Mouse (Mus musculus) brown adipose tissue, adult 24 weeks (tissue): Measurements from ENCODE around the gene Hmgb3. TPM values are rescaled to one million over a fixed set of nuclear protein-coding genes. Genes with fewer than 3 reads are reported as not detected.

Experiments used
- H3K27ac ChIP-seq: fragments of 200-500 bp; replicated peaks from 2 replicates; pipeline ENCODE4 v1.5.1; 2012; ENCODE audit warnings: low read depth, mild to moderate bottlenecking, low read length
- H3K4me1 ChIP-seq: fragments of 200-500 bp; 2 replicates; pipeline ENCODE4 v1.6.1; 2012; ENCODE audit warnings: low read length, mixed read lengths; ENCODE audit not compliant: control insufficient read depth, insufficient read depth, insufficient read length
- H3K4me3 ChIP-seq: fragments of 200-500 bp; 2 replicates; pipeline ENCODE4 v1.5.1; 2012; ENCODE audit warnings: low read depth, mild to moderate bottlenecking, low read length, moderate library complexity; ENCODE audit not compliant: insufficient read depth
- polyA plus RNA-seq: library from polyadenylated mRNA; stranded (reverse); fragments of >200 nt; gene quantifications from 2 replicates; pipeline ENCODE4 v1.2.4, GENCODE M21; 2012; ENCODE audit not compliant: missing spikeins, insufficient read depth, insufficient read length

Hmgb3 gene
- polyA plus RNA-seq, 1 experiment: 70.2 TPM

DNA sequence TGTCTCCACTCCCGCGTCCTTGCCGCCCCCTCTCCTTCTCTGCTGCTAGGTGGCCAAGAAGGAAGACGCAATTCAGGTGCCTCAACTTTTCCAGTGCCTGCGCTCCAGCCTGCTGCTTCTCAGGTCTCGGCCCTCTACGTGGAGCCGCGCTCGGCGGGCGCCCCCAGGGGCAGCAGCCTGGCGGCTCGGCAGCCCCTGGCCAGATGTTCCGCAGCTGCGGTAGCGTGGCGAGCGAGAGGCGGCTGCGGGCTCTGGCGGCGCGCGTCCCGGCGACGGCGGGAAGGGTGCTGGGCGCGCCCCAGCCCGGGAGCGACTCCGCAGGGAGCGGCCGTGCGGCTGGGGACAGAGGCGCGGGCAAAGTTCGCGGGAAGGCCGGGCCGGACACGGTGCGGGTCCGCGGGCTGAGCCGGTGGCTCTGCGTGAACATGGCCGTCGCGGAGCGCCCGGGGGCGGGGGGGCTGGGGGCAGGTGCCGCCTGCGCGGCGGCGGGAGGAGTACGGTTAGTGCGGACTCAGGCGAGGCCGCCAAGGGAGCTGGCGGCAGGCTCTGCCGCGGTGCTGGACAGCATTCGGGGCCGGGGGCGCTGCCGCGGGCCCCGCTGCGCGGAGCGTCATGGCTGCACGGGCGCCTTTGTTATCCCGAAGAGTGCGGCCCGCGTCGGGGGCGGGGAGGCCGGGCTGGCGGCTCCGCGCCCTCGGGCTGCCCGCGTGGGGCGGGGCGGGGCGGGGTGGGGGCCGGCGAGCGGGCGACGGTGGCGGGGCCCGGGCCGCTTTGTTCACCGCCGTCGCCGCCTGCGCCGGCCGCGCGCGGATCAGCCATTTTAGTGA is 610 bp downstream of the Hmgb3 start:
- Histone ChIP-seq H3K27ac (no peak overlapping the region), H3K4me3 (peak overlapping the region; percentile 72), H3K4me1 (no peaks in the 10 kb centered on the region; the same call in 1 of the 2 replicates)

DNA sequence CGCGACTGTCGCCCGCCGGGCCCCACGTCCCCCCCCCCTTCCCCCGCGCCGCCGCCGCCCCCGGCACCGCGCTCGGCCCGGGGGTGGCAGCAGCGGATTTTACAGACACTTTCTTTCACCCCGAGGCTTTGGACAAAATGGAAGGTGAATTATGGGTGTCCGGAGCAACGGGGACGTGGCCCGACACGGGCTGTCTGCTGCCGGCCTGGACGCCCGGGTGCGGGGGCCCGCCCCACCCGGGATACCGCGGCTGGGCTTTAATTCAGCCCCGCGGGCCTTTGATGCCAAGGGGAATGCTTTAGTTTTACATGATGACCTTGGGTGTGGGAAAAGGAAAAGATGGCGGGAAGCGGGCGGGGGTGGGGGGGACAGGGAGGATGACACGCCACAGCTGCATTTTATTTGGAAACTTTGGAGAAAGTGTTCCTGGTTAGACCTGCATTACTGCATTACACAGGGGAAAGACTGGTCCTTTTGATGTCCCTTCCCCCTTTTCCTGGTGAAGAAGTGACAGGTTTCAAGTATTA is 1.3 kb downstream of the Hmgb3 start:
- Histone ChIP-seq H3K4me3 (peak overlapping the region; percentile 74), H3K4me1 (no peaks in the 10 kb centered on the region; the same call in 1 of the 2 replicates), H3K27ac (peak overlapping the region; percentile 56)

DNA sequence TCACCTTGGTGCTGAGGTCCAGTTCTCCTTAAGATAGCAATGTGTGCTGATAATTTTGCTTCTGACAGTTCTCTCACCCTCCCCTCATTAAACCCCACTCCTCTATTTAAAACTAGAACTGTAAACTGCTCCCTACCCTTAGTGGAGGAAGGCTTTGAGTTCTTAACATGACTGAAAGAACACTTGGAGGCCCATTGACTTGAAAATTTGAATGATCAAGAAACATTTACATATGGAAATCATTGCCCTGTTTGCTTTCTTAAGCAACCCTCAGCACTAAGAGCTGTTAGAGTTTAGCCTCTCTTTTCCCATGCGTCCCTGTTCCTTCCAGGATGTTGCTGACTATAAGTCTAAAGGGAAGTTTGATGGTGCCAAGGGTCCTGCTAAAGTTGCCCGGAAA is 3.6 kb downstream of the Hmgb3 start:
- Histone ChIP-seq H3K4me1 (no peaks in the 10 kb centered on the region; the same call in 1 of the 2 replicates), H3K27ac (no peak overlapping the region), H3K4me3 (no peak overlapping the region)

DNA sequence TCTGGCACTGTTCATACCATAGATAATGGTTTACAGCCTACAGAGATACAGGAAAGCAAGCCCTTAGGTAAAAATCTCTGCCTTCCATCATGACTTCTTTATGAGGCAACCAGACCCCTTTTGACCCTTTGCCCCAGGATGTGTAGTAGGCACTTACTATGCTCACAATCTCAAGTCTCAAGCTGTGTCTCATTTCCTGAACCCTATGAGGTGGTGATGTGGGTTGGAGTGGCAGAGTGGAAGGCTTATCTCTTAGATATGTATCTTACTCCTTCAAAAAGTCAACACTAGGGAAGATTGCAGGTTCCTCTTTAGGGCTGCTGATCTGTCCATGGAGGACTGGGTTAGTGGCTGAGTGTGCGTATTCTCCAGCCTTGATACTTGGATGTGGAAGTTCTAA is 5.1 kb downstream of the Hmgb3 start:
- no peak overlapping the region for H3K4me3 ChIP-seq
- H3K27ac ChIP-seq: no peak overlapping the region
- no peaks in the 10 kb centered on the region for H3K4me1 ChIP-seq

DNA sequence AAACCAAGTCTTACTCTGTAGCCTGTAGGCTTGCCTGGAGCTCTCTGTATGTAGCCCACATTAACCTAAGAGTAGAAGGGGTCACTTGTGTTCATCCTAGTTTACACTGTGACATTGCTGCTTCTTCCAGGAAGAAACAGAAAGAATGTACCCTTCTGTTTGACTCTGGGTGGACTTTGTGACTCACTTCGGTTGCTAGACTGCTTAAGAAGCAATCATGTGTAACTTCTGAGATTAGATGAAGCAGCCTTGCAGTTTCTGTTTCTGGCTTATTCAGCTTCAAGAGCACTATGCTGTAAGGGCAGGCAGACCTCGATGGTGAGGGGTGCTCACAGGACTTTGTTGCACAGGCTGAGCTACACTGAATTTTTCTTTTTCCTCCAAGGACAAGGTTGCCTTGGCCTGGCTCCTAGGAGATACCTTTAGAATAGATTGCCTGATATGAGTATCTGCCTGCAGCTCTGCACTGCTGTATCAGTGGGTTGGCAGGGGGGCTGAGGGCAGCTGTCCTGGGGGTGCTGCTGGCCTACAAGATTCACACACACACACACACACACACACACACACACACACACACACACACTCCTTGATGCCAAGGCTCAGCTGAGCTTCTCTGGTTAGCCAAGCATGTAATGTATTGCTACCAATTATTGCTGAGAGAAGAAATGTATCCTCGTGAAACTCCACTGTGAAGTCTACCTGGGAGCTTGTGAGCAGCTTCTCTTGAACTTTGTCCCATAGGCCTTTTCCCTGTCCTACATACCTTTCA is 17.6 kb downstream of the Hmgb3 start:
- Histone ChIP-seq H3K4me1 (no peaks in the 10 kb centered on the region), H3K27ac (no peak overlapping the region), H3K4me3 (no peak overlapping the region)

DNA sequence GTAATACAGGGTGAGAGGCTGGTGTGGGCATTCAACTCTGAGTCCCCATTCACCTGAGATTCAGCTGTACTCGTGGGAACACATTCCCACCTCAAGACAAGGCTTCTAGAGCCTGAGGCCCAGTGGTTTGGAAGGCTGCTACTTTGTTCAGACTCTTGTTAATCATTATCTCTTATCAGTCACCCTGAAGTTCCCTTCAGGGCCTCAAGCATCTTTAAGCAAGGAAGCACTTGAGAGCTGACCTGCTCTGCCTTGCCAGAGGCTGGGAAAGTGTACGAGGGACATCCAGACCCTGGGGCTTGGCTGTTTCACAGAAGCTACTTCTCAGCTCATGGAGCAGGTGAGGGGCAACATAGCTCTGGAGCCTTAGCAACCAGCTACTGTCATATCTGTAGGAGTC is 19.8 kb downstream of the Hmgb3 start:
- Histone ChIP-seq H3K27ac (no peak overlapping the region), H3K4me3 (no peak overlapping the region)

DNA sequence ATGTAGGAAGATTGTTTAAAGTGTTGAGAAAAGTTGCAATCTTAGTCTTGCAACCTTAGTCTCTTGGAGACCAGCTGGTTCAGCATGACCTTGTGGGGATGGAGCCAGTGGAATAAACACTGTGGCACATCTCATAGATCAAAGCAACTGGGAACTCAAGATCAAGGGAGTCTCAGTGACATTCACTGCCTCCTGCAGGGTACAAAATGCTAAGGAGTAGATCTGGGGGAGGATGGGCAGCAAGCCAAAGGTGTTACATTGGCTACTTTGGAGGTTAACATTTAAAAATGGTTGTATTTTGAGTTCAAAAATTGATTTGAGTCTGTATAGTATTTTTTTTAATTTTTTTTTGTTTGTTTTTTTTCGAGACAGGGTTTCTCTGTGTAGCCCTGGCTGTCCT is 33.5 kb downstream of the Hmgb3 start:
- Histone ChIP-seq H3K4me3 (no peak overlapping the region), H3K27ac (no peak overlapping the region)

More for the DNA sequence above, 19.8 kb downstream of the Hmgb3 start:
- H3K4me1 ChIP-seq: no peaks in the 10 kb centered on the region

DNA sequence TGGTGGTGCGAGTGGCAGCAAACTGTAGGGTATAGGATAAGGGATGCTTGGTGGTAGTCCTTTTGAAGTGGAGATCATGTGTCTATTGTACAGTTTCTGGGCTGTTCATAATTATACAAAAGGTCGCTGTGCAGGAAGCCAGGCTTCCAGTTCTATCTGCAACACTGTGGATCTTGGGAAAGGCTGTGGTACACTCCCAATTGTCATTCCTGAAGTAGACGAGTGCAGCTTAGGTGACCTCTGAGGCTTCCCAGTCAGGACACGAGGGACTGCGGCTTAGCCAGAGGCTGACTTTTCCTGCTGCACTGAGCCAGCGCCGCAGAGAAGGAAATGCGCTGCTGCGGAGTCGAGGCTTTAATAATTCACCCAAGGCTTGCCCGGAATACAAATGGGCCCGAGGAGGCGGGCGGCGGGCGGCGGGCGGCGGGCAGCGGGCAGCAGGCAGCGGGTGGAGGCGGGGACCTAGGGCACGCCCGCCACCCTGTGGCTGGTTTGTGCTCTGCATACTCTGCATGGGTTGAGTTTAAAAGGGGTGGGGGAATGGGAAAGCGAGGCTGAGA is 45.4 kb downstream of the Hmgb3 start:
- Histone ChIP-seq H3K4me3 (peak overlapping the region; percentile 33; the same call in 1 of the 2 replicates), H3K4me1 (no peaks in the 10 kb centered on the region), H3K27ac (no peak overlapping the region)

More for the DNA sequence above, 33.5 kb downstream of the Hmgb3 start:
- no peaks in the 10 kb centered on the region for H3K4me1 ChIP-seq

Other genes starting within 250 kb of the Hmgb3 start
- 22.5 and 30.2 TPM in 2 replicates for gene Mtmr1, start 191.2 kb upstream of the Hmgb3 start, polyA plus RNA-seq
- gene Cd99l2, start 63.1 kb upstream of the Hmgb3 start, polyA plus RNA-seq: 35.0 and 51.5 TPM in 2 replicates
- not detected in 2 replicates for gene Gpr50, start 107.7 kb downstream of the Hmgb3 start, polyA plus RNA-seq